Mouse (Mus musculus): Measurements from ENCODE around the gene Dgat2l6.

Gene Dgat2l6

GRCm38 (mm10) chrX:100524471-100524870 lies at the start of gene Dgat2l6:
TSS of gene Dgat2l6 (plus strand) at chrX:100524838.
- no peak for DNase-seq

DNA sequence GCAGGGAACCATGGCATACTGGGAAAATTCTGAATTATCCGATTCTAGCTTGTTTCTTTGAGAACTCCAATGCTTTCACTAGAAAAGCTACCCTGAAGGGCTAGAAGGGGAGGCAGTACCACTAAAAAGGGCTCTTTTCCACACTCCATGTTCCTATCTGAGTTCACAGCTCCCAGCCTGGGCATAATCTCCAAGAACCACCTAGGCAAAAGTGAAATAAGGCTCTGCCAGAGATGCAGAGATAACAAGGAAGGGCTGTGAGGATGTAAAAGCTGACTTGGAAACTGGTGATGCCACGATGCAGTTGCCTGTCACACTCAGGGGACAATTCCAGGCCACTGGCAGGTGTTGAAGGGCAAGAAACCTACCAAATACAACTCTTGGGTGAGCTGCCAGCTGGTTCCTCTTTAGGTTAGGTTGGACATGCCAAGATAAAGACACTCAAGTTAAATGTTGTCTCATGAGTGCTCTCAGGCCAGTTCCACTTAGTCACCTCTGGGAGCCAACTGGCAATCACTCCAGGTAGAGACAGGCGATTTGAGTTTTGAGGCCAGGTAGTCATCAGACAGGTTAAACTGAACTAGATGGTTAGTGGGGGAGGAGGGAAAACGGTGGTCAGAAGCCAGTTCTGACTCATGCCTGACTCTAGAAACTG lies 48.9 kb upstream of the Dgat2l6 start:
- DNase-seq, result no peak

- DNase-seq, result peak; percentile 67
Measured at GRCm38 (mm10) chrX:100480317-100480716, 44.3 kb upstream of the Dgat2l6 start.

DNA sequence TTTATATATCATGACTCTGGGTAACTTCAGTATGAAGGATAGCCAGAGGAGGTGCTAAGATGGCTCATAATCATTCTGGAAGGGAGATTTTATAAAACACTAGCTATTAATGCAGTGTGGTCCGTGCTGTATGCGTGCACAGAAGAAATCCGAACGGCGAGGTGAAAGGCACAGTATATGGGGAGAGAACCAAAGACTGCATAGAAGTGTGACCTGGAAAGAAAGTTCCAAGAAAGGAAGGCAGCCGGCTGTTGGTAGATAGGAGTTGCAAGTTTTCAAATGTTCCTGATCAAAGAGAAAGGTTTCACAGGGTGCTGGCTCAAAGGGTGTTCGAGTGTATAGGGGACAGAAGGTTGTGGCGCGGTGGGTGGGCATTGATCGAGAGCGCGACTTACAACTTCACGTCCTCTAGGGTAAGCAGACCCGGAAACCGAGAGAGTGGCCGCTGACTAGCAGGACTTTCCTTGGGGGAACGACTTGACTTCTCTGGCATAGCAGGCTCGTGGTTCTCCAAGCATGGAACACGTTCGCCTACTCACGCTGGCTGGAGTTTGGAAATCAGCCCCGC lies 31.1 kb upstream of the Dgat2l6 start:
- no peak for DNase-seq

- DNase-seq, result peak; percentile 90
Measured at GRCm38 (mm10) chrX:100494068-100494978, 30.3 kb upstream of the Dgat2l6 start, which contains the start of gene Igbp1. TSS of gene Igbp1 (plus strand) at chrX:100494291.

- DNase-seq, result no peak
Measured at GRCm38 (mm10) chrX:100504175-100504851, 20.3 kb upstream of the Dgat2l6 start.

DNA sequence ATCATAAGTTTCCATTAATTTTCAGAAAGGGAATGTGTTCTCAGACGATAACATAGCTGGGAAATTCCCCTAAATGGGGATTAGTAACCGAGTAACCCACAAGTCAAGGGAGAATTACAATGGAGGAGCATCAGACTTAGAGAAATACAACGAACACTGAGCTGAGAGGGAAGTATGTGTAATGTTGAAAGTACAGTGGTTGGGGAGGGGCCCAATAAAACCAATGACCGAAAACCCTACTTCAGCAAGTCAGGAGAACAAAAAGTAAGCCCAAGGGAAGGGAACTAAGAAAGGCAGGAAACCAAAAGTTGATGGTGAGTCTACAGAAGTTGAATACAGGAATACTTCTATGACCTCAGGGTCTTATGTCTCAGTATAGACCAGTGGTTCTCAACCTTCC lies 16.5 kb upstream of the Dgat2l6 start:
- no peak for DNase-seq

DNA sequence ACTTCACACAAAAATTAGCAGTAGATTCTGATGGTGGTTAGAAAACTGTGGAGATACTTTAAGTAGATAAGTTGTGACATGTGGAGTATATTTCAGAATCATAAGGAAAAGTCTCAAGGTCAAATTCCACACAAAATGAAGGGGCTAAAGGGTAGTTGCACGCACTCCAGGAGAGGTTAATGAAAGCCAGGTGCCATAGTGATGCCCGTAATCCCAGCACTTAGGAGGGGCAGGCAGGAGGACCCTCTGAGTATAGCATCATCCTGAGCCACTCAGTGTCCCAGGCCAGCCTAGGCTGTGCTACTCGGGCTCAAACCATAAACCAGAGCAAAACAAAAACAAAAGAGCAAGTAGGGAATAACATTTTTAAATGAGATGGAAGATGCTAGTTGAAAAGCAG lies 14.7 kb upstream of the Dgat2l6 start:
- DNase-seq, result peak; percentile 7

GRCm38 (mm10) chrX:100516683-100517082 lies 8.0 kb upstream of the Dgat2l6 start:
- DNase-seq, result no peak

- no peak for DNase-seq
Measured at GRCm38 (mm10) chrX:100517626-100518025, 7.0 kb upstream of the Dgat2l6 start.

- no peak for DNase-seq
Measured at GRCm38 (mm10) chrX:100518532-100518931, 6.1 kb upstream of the Dgat2l6 start.

GRCm38 (mm10) chrX:100556026-100556425 lies 31.4 kb downstream of the Dgat2l6 start:
- no peak for DNase-seq

DNA sequence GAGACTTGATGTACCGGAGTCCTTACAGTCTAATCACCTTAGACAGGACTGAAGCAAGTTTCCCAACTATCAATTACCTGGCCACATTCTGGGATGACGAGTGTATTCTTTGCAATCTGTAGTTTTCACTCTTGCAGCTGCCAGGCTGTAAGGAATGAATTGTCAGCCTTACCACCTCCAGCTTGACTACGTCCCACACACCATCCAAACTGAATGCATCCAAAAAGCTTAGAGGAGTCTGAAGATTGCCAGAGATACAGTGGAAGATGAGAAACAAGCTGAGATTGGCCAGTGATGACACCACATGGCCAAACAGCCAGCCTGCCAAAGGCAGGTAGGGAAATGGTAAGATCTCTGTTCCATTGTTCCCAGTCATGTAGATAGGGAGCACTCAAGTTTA lies 41.1 kb downstream of the Dgat2l6 start:
- no peak for DNase-seq

DNA sequence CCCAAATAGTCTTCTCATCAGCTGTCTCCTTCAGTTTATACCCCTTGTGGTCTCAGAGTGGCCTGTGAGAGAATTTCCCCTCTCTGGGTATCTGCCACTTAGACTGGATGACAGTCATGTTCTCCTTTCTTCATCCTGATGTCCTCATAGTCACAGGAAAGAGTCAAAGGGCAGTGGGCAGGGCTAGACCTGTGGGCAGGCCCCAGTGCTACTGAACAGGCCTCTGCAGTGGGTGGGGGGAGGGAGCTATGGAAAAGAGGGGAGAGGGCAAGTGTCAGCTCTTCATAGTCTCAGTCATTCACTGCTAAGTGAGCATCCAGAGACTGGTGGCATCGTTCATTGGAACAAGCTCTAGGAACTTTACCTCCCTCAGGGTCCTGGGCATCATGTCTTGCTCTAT lies 47.3 kb downstream of the Dgat2l6 start, which contains the start of gene Awat1:
Gene Awat1, plus strand, starts transcription at position 301 of the 400 bp plus-strand sequence.
- no peak for DNase-seq

GRCm38 (mm10) chrX:100594791-100595190 lies 70.2 kb downstream of the Dgat2l6 start, which contains the start of gene P2ry4:
TSS of gene P2ry4 (minus strand) at chrX:100594869.
- no peak for DNase-seq
